Mouse (Mus musculus) urinary bladder, postnatal 36 days (tissue): ENCODE results near the gene Cmtr2.
A peak's percentile ranks its signal among the peaks of the same experiment; 100 is the strongest.

Source experiments
- DNase-seq, 2 experiments: peaks; one replicate each; pipeline ENCODE4 v3.0.0; 2022; ENCODE audit warnings: low spot score in 2 of 2, mixed read lengths in 1 of 2

Gene Cmtr2

GRCm38 (mm10) chr8:110215365-110215764 lies at the start of gene Cmtr2:
Gene Cmtr2 (plus strand): TSS chr8:110215665.
- no peak for DNase-seq

- DNase-seq, result no peak
Measured at GRCm38 (mm10) chr8:110166270-110166669, 49.2 kb upstream of the Cmtr2 start.

- DNase-seq, result no peak
Measured at GRCm38 (mm10) chr8:110168046-110168445, 47.4 kb upstream of the Cmtr2 start, which contains the start of gene Calb2. Gene Calb2 (minus strand): TSS chr8:110168210.

GRCm38 (mm10) chr8:110172161-110172560 lies 43.3 kb upstream of the Cmtr2 start:
- DNase-seq, result no peak

- no peak for DNase-seq
Measured at GRCm38 (mm10) chr8:110174826-110175225, 40.6 kb upstream of the Cmtr2 start.

- DNase-seq, result no peak
Measured at GRCm38 (mm10) chr8:110177359-110178155, 37.9 kb upstream of the Cmtr2 start.

- no peak for DNase-seq
Measured at GRCm38 (mm10) chr8:110182735-110183367, 32.6 kb upstream of the Cmtr2 start.

GRCm38 (mm10) chr8:110183748-110184147 lies 31.7 kb upstream of the Cmtr2 start:
- DNase-seq, result no peak

GRCm38 (mm10) chr8:110185538-110185937 lies 29.9 kb upstream of the Cmtr2 start:
- no peak for DNase-seq

GRCm38 (mm10) chr8:110188961-110189750 lies 26.3 kb upstream of the Cmtr2 start:
- DNase-seq, result no peak

- DNase-seq, result peak; percentile 20 to 21
Measured at GRCm38 (mm10) chr8:110196678-110197077, 18.8 kb upstream of the Cmtr2 start.

GRCm38 (mm10) chr8:110201806-110202205 lies 13.7 kb upstream of the Cmtr2 start:
- no peak for DNase-seq

GRCm38 (mm10) chr8:110216253-110216652 lies 788 bp downstream of the Cmtr2 start:
- no peak for DNase-seq

GRCm38 (mm10) chr8:110217198-110217597 lies 1.7 kb downstream of the Cmtr2 start:
- peak in 1 of 2 experiments; percentile 2 for DNase-seq

GRCm38 (mm10) chr8:110217681-110218131 lies 2.2 kb downstream of the Cmtr2 start:
- peak; percentile 99 for DNase-seq

GRCm38 (mm10) chr8:110218511-110218910 lies 3.0 kb downstream of the Cmtr2 start:
- DNase-seq, result no peak

GRCm38 (mm10) chr8:110220936-110221335 lies 5.5 kb downstream of the Cmtr2 start:
- DNase-seq, result no peak

- DNase-seq, result no peak
Measured at GRCm38 (mm10) chr8:110230803-110231202, 15.3 kb downstream of the Cmtr2 start.

GRCm38 (mm10) chr8:110242278-110243177 lies 27.1 kb downstream of the Cmtr2 start:
- DNase-seq, result no peak

GRCm38 (mm10) chr8:110244566-110244965 lies 29.1 kb downstream of the Cmtr2 start:
- DNase-seq, result no peak

GRCm38 (mm10) chr8:110247238-110247637 lies 31.8 kb downstream of the Cmtr2 start:
- no peak for DNase-seq
